Mouse (Mus musculus) thymus, postnatal 4 days (tissue): ENCODE results near the gene Plod1.
A peak's percentile ranks its signal among the peaks of the same experiment; 100 is the strongest.

Source experiments
- DNase-seq: peaks from one replicate; pipeline ENCODE4 v3.0.0; 2021

Gene Plod1

GRCm38 (mm10) chr4:147937486-147937885, 919 bp upstream of the Plod1 start:
- DNase-seq, result no peak

- DNase-seq, result no peak
Observed at GRCm38 (mm10) chr4:147937021-147937420, 454 bp upstream of the Plod1 start.

GRCm38 (mm10) chr4:147935904-147936303, 663 bp downstream of the Plod1 start:
- DNase-seq, result no peak

GRCm38 (mm10) chr4:147934611-147935010, 2.0 kb downstream of the Plod1 start:
- DNase-seq, result no peak

GRCm38 (mm10) chr4:147934134-147934533, 2.4 kb downstream of the Plod1 start:
- DNase-seq, result no peak

GRCm38 (mm10) chr4:147930946-147931345, 5.6 kb downstream of the Plod1 start:
- no peak for DNase-seq

GRCm38 (mm10) chr4:147928540-147928939, 8.0 kb downstream of the Plod1 start:
- no peak for DNase-seq

- DNase-seq, result no peak
Observed at GRCm38 (mm10) chr4:147928136-147928535, 8.4 kb downstream of the Plod1 start.

- DNase-seq, result no peak
Observed at GRCm38 (mm10) chr4:147927705-147928104, 8.9 kb downstream of the Plod1 start.

GRCm38 (mm10) chr4:147922341-147922740, 14.2 kb downstream of the Plod1 start:
- DNase-seq, result no peak

- DNase-seq, result no peak
Observed at GRCm38 (mm10) chr4:147920973-147921372, 15.6 kb downstream of the Plod1 start.

GRCm38 (mm10) chr4:147918459-147919121, 18.0 kb downstream of the Plod1 start:
- DNase-seq, result peak; percentile 60

GRCm38 (mm10) chr4:147909486-147909885, 27.1 kb downstream of the Plod1 start:
- DNase-seq, result no peak

GRCm38 (mm10) chr4:147906230-147906629, 30.3 kb downstream of the Plod1 start:
- no peak for DNase-seq

GRCm38 (mm10) chr4:147905090-147905659, 31.4 kb downstream of the Plod1 start:
- DNase-seq, result no peak

GRCm38 (mm10) chr4:147904313-147905089, 32.1 kb downstream of the Plod1 start, which contains the start of gene Mfn2:
Gene Mfn2, minus strand, starts transcription at chr4:147904704.
- peak; percentile 93 for DNase-seq

- DNase-seq, result no peak
Observed at GRCm38 (mm10) chr4:147903601-147904000, 33.0 kb downstream of the Plod1 start.

- DNase-seq, result no peak
Observed at GRCm38 (mm10) chr4:147902906-147903500, 33.6 kb downstream of the Plod1 start.

GRCm38 (mm10) chr4:147900452-147900851, 36.1 kb downstream of the Plod1 start:
- no peak for DNase-seq

- no peak for DNase-seq
Observed at GRCm38 (mm10) chr4:147897348-147897747, 39.2 kb downstream of the Plod1 start.

- DNase-seq, result no peak
Observed at GRCm38 (mm10) chr4:147896411-147896810, 40.2 kb downstream of the Plod1 start.

GRCm38 (mm10) chr4:147895815-147896330, 40.7 kb downstream of the Plod1 start:
- no peak for DNase-seq

GRCm38 (mm10) chr4:147890341-147890740, 46.2 kb downstream of the Plod1 start:
- DNase-seq, result no peak
